Mouse (Mus musculus): ENCODE measurements around the gene Gphb5. TPM values are rescaled to one million over a fixed set of nuclear protein-coding genes. Genes with fewer than 3 reads are reported as not detected.

Gphb5 gene
- polyA plus RNA-seq (2012; rRNA removed) = not detected in 2 replicates

GRCm38 (mm10) chr12:75416681-75417080 is at the start of gene Gphb5:
TSS of gene Gphb5 (minus strand) at chr12:75416781.

Other genes starting within 250 kb of the Gphb5 start
- gene Kcnh5, start 239.4 kb downstream of the Gphb5 start, polyA plus RNA-seq (2012; rRNA removed) = not detected in 2 replicates
- gene Rhoj, start 108.5 kb downstream of the Gphb5 start, polyA plus RNA-seq (2012; rRNA removed) = 35.1 and 37.9 TPM in 2 replicates
- gene Ppp2r5e, start 179.5 kb upstream of the Gphb5 start, polyA plus RNA-seq (2012; rRNA removed) = 23.3 and 26.2 TPM in 2 replicates

All from colon, adult 2 months (tissue).